Mouse (Mus musculus) E14TG2a.4 (cell line): ENCODE measurements at regions not wholly inside any gene's neighbourhood (a gene's known extent, or its start where the extent isn't known, plus 50 kb on each side); places are given as distances from the start of the nearest gene placed in this dataset.
A peak's percentile ranks its signal among the peaks of the same experiment; 100 is the strongest.

Source experiments
- H3K27me3 ChIP-seq: 2 replicates; pipeline ENCODE4 v1.6.1; 2014; ENCODE audit warnings: low read length, control low read depth; ENCODE audit not compliant: insufficient read depth
- H3K36me3 ChIP-seq: 2 replicates; pipeline ENCODE4 v1.6.1; 2014; ENCODE audit warnings: low read length, control low read depth; ENCODE audit not compliant: insufficient read depth
- H3K4me1 ChIP-seq: replicated peaks from 2 replicates; pipeline ENCODE4 v1.6.1; 2014; ENCODE audit warnings: low read depth, low read length, control low read depth
- H3K4me3 ChIP-seq: replicated peaks from 2 replicates; pipeline ENCODE4 v1.5.1; 2014; ENCODE audit warnings: mild to moderate bottlenecking, low read length
- H3K9me3 ChIP-seq: 2 replicates; pipeline ENCODE4 v1.6.1; 2014; ENCODE audit warnings: low read length, control low read depth
- CTCF ChIP-seq: conservative IDR thresholded peaks from 2 replicates; pipeline ENCODE4 v1.5.1; 2014; ENCODE audit warnings: low read length
- NANOG ChIP-seq: IDR thresholded peaks from 2 replicates; pipeline ENCODE4 v1.6.1; 2014; ENCODE audit warnings: borderline replicate concordance, low read length, mixed read lengths
- POU5F1 ChIP-seq: IDR thresholded peaks from 2 replicates; pipeline ENCODE4 v1.6.1; 2014; ENCODE audit warnings: low read length, borderline replicate concordance

GRCm38 (mm10) chr9:41474244-41474944 is 312.9 kb upstream of the Ubash3b start:
- Histone ChIP-seq H3K4me1 (peaks cover 9% of the 10 kb centered on the region), H3K4me3 (no peak overlapping the region), H3K9me3 (no peaks in the 10 kb centered on the region), H3K36me3 (no peaks in the 10 kb centered on the region), H3K27me3 (no peaks in the 10 kb centered on the region)
- TF ChIP-seq NANOG, result no peak
- peak; percentile 95 for TF ChIP-seq CTCF
- TF ChIP-seq POU5F1, result no peak

- no peak for TF ChIP-seq POU5F1
- no peak for TF ChIP-seq NANOG
- no peak for TF ChIP-seq CTCF
- no peak overlapping the region for H3K4me3 ChIP-seq
- H3K4me1 ChIP-seq, result peaks cover 9% of the 10 kb centered on the region
- no peaks in the 10 kb centered on the region for H3K27me3 ChIP-seq
- H3K9me3 ChIP-seq, result no peaks in the 10 kb centered on the region
- H3K36me3 ChIP-seq, result no peaks in the 10 kb centered on the region
Measured at GRCm38 (mm10) chr9:41473506-41473905, 312.0 kb upstream of the Ubash3b start.

- Histone ChIP-seq H3K4me3 (no peak overlapping the region), H3K36me3 (no peaks in the 10 kb centered on the region), H3K27me3 (no peaks in the 10 kb centered on the region), H3K4me1 (peaks cover 9% of the 10 kb centered on the region), H3K9me3 (no peaks in the 10 kb centered on the region)
- TF ChIP-seq CTCF (no peak), NANOG (no peak), POU5F1 (no peak)
Measured at GRCm38 (mm10) chr9:41471345-41471744, 309.8 kb upstream of the Ubash3b start.

DNA sequence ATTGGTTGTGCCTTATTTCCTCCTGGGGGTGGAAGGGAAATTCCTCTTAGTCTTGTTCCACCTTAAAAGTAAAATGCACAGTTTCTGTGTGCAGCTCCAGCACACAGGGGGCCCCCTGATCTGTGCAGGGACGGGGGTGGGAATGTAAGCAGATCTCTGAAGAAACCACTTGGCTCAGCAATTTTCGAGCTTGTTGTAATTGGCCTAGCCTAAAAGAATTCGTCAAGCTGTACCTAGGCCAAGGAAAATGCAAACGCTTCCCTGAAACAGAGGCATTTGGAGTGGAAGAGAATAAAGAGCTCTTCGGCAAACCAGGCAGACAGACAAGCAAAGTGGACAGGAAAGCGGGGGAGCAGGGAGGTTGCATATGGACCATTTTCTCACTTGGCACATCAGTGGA is 308.5 kb upstream of the Ubash3b start:
- H3K27me3 ChIP-seq, result no peaks in the 10 kb centered on the region
- no peaks in the 10 kb centered on the region for H3K36me3 ChIP-seq
- no peak for TF ChIP-seq POU5F1
- TF ChIP-seq NANOG, result no peak
- no peak for TF ChIP-seq CTCF
- H3K9me3 ChIP-seq, result no peaks in the 10 kb centered on the region
- H3K4me3 ChIP-seq, result no peak overlapping the region
- peaks cover 9% of the 10 kb centered on the region for H3K4me1 ChIP-seq

- no peak overlapping the region for H3K4me3 ChIP-seq
- peaks cover 8% of the 10 kb centered on the region for H3K4me1 ChIP-seq
- TF ChIP-seq CTCF (no peak), NANOG (no peak), POU5F1 (no peak)
- no peaks in the 10 kb centered on the region for H3K9me3 ChIP-seq
- no peaks in the 10 kb centered on the region for H3K36me3 ChIP-seq
- H3K27me3 ChIP-seq, result no peaks in the 10 kb centered on the region
Measured at GRCm38 (mm10) chr9:41469414-41469813, 307.9 kb upstream of the Ubash3b start.

DNA sequence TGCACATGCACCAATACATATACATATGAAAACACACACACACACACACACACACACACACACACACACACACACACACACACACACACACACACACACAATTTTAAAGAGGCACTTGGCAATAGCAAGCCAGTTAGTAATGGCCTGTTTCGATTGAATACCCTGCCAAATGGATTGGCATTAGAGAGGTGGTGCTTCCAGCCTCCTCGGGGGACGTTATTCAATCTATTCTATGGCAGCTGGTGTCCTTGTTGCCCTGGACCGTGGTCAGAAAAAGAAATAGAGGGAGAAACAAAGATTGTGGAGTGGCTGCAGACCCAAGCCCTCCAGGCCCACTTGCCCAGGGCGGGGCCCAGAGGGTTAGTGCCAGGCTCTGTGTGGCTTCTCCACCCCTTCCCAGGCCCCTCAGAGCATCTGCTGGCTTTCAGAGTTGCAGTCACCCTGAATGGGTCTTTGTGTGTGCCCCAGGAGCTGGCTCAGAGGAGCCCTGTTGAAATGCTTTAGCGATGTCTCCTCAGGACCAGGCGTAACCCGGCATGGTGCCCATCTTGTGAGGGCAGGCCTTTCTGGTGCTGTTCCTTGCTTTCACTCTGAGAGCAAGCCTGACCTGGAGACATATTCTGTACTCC is 302.7 kb upstream of the Ubash3b start:
- H3K4me3 ChIP-seq, result no peak overlapping the region
- no peak for TF ChIP-seq CTCF
- no peak for TF ChIP-seq NANOG
- TF ChIP-seq POU5F1, result no peak

DNA sequence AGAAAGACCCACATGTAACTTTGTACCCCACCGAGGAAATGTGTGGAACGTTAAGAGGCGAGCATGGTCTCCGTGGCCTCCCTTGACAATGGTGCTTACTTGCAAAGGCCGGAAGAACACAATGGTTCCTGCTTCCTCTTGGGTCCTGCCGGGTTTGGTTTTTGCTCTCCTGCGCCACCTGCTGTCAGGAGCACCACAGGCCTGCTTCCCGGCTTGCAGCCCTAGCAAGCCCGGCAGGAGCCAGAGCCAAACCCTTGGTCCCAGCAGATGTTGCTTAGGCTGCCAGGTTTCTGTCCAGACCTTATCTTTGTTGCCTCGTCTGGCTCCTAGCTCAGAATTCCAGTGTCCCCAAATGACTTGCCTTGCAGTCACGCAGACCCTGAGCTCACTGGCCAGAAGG is 300.2 kb upstream of the Ubash3b start:
- no peaks in the 10 kb centered on the region for H3K36me3 ChIP-seq
- H3K9me3 ChIP-seq, result no peaks in the 10 kb centered on the region

More for the DNA sequence above, 302.7 kb upstream of the Ubash3b start:
- Histone ChIP-seq H3K4me1 (0 out of 2 replicates have a peak, but pooled peaks cover 2% of the 10 kb centered on the region), H3K36me3 (no peaks in the 10 kb centered on the region), H3K9me3 (no peaks in the 10 kb centered on the region), H3K27me3 (no peaks in the 10 kb centered on the region)

GRCm38 (mm10) chr9:41460709-41461108 is 299.2 kb upstream of the Ubash3b start:
- no peaks in the 10 kb centered on the region for H3K27me3 ChIP-seq
- 0 out of 2 replicates have a peak, but pooled peaks cover 2% of the 10 kb centered on the region for H3K4me1 ChIP-seq
- no peak overlapping the region for H3K4me3 ChIP-seq
- TF ChIP-seq POU5F1 (no peak), CTCF (no peak), NANOG (no peak)
- no peaks in the 10 kb centered on the region for H3K36me3 ChIP-seq
- H3K9me3 ChIP-seq, result no peaks in the 10 kb centered on the region

More for the DNA sequence above, 300.2 kb upstream of the Ubash3b start:
- Histone ChIP-seq H3K27me3 (no peaks in the 10 kb centered on the region), H3K4me1 (0 out of 2 replicates have a peak, but pooled peaks cover 2% of the 10 kb centered on the region), H3K4me3 (no peak overlapping the region)
- TF ChIP-seq POU5F1 (no peak), NANOG (no peak), CTCF (peak; percentile 75)

DNA sequence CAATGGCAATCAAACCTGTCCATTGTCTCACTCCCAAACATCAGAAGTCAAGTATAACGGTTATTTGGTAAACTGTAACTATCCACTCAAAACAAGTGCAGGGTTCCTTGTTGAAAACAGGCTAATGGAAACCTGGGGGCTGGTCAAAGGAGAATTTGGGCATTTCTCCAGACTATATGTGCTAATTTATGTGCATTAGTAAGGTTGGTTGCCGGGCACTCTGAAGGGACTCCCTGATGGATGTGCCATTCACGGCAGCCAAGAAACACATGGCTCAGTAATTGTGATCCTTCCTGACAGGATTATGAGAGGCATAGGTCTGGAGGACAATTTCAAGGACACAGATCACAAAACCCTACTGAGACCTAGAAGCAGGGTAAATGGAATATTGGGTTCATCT is 295.5 kb upstream of the Ubash3b start:
- Histone ChIP-seq H3K36me3 (no peaks in the 10 kb centered on the region), H3K4me1 (0 out of 2 replicates have a peak, but pooled peaks cover 2% of the 10 kb centered on the region), H3K27me3 (no peaks in the 10 kb centered on the region), H3K4me3 (no peak overlapping the region), H3K9me3 (no peaks in the 10 kb centered on the region)
- no peak for TF ChIP-seq CTCF
- no peak for TF ChIP-seq NANOG
- no peak for TF ChIP-seq POU5F1
